Mouse (Mus musculus) midbrain, embryonic 10.5 days (tissue): ENCODE data around the gene Tnpo1. TPM values are rescaled to one million over a fixed set of nuclear protein-coding genes. Genes with fewer than 3 reads are reported as not detected.

Experiments
- DNase-seq: peaks from one replicate; pipeline ENCODE4 v3.0.0-alpha.2; 2017; ENCODE audit warnings: low spot score
- H3K27ac ChIP-seq: fragments of 300-500 bp; sonication (generic); replicated peaks from 2 replicates; pipeline ENCODE4 v1.5.1; 2016; ENCODE audit warnings: mild to moderate bottlenecking
- H3K27me3 ChIP-seq: fragments of 300-500 bp; sonication (generic); 2 replicates; pipeline ENCODE4 v1.6.1; 2016; ENCODE audit warnings: low read depth, mild to moderate bottlenecking; ENCODE audit not compliant: poor library complexity, severe bottlenecking
- H3K36me3 ChIP-seq: fragments of 300-500 bp; sonication (generic); 2 replicates; pipeline ENCODE4 v1.6.1; 2016; ENCODE audit warnings: mild to moderate bottlenecking, moderate library complexity
- H3K4me1 ChIP-seq: fragments of 300-500 bp; sonication (generic); 2 replicates; pipeline ENCODE4 v1.6.1; 2016
- H3K4me3 ChIP-seq: fragments of 300-500 bp; sonication (generic); 2 replicates; pipeline ENCODE4 v1.5.1; 2016; ENCODE audit warnings: mild to moderate bottlenecking, moderate library complexity
- H3K9me3 ChIP-seq: fragments of 300-500 bp; sonication (generic); replicated peaks from 2 replicates; pipeline ENCODE4 v1.6.1; 2016; ENCODE audit warnings: mild to moderate bottlenecking
- WGBS: fragments of 180-500 bp; shearing (Covaris S2); methylation state at CpG from one replicate; pipeline ENCODE4 v1.1.7; 2016; 5-methylcytosine and 5-hydroxymethylcytosine counted together
- polyA plus RNA-seq: library from polyadenylated mRNA; unstranded; fragments of >200 nt; fragmentation: Nextera tagmentation; extraction: Ambion mirVana; gene quantifications from 2 replicates; pipeline ENCODE4 v1.2.1, GENCODE M21; 2016

The Tnpo1 gene
- polyA plus RNA-seq, 1 experiment from 2014 or later, result 75.1 TPM

DNA sequence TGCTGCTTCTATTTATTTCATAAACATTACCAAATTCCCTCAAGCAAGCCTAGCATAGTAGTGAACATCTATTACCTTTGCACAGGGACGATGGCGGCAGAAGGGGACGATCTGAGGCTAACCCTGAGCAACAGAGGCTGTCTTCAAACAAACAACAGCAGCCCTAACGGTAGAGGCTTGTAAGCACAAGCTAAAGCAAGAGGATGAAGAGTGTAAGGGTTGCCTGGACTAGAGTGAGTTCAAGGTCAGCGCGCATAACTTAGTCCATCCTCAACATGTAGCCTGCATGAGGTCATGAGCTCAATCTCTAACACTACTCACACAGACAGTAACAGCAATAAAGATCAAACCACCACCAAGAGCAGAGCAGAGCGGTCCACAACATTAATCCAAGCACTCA, 4.9 kb downstream of the Tnpo1 start:
- Histone ChIP-seq H3K27ac (no peak overlapping the region), H3K9me3 (peaks cover 17% of the 10 kb centered on the region), H3K4me3 (no peak overlapping the region), H3K4me1 (peaks cover 10% of the 10 kb centered on the region), H3K27me3 (no peaks in the 10 kb centered on the region), H3K36me3 (peaks cover 79% of the 10 kb centered on the region)
- no peak for DNase-seq
- WGBS, result 91% methylated on average over 7 of the region's 7 CpGs

DNA sequence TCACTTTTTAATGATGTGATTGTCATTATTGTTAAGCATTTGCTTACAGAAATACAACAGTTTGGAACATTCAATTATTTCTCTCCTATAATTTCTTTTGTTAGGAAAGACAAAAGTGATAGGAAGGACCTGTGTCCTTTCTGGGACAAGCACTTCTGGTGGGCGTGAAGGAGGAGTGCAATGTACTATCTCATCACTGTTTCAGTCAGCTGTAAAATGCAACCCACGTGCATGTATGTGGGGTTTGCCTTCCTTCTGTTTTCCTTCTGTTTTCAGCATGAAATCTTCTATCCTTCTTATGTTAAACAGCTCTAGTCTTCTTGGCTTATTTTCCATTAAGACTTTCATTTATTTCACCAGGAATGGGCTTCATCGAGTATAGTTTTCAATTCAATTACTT, 5.9 kb downstream of the Tnpo1 start:
- Histone ChIP-seq H3K36me3 (peaks cover 84% of the 10 kb centered on the region), H3K27me3 (no peaks in the 10 kb centered on the region), H3K4me3 (no peak overlapping the region), H3K27ac (no peak overlapping the region), H3K9me3 (peaks cover 17% of the 10 kb centered on the region), H3K4me1 (peaks cover 14% of the 10 kb centered on the region)
- 94% methylated on average over 3 of the region's 3 CpGs for WGBS
- no peak for DNase-seq

DNA sequence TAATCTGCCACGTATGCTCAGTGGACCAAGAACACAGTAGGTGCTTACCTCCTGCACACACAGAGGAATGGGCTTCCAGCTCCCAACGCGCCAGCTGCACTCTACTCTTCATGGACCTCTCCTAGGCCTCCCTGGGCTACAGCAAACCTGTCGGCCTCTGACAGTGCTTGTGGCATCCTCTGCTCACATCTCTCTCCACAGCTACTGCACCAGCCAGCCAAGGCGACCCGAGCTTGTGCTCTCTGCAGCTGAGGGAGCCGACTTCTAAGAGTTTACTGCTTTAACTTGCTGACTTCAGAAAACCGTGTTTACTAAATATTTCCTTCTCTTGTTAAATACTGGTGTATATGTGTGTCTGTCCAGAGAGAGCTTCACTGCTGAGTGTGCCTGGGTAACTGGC, 6.5 kb downstream of the Tnpo1 start:
- 94% methylated on average over 8 of the region's 8 CpGs for WGBS
- Histone ChIP-seq H3K9me3 (peaks cover 17% of the 10 kb centered on the region), H3K27ac (no peak overlapping the region), H3K4me3 (no peak overlapping the region), H3K27me3 (no peaks in the 10 kb centered on the region), H3K4me1 (peaks cover 16% of the 10 kb centered on the region), H3K36me3 (peaks cover 84% of the 10 kb centered on the region)
- DNase-seq, result no peak

DNA sequence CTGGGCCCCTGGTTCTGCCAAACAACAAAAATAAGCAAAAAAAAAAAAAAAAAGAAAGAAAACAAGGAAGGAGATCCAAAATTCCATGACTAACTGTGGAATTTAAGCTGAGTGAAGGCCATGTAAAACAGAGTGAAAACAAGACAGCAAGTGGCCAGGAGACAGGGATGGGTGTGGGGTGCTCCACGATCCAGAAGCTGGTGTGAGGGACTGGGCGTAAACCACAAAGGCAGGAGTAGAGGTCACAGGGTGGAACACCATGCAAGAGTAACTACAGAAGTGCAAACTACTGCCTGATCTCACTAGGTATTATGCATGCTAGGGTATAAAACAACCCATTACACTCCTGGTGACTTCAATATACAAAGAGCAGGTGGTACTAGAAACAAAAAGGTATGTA, 8.3 kb downstream of the Tnpo1 start:
- H3K27me3 ChIP-seq, result no peaks in the 10 kb centered on the region
- DNase-seq, result no peak
- H3K4me3 ChIP-seq, result no peak overlapping the region
- H3K36me3 ChIP-seq, result peaks cover 71% of the 10 kb centered on the region
- H3K4me1 ChIP-seq, result peaks cover 27% of the 10 kb centered on the region
- H3K27ac ChIP-seq, result no peak overlapping the region
- WGBS, result 95% methylated on average over 2 of the region's 2 CpGs
- H3K9me3 ChIP-seq, result peaks cover 17% of the 10 kb centered on the region

DNA sequence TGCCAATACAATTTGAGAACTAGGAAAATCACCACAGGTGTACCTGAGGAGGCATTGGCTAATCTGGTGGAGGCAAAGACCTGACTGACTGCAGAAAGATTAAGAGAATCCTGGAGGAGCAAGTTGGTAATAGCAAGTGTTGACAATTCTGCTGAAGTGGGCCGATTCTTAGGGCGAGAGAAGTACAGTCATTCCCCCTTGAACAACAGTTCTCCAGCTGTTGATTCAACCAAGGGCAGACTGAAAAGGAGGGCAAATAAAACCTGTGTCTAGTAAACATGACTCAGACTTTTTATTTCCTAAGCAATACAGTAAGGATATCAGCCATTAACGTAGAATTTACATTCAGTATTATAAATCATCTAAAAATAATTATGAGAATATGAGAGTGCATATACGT, 10.6 kb downstream of the Tnpo1 start:
- peaks cover 48% of the 10 kb centered on the region for H3K36me3 ChIP-seq
- no peaks in the 10 kb centered on the region for H3K9me3 ChIP-seq
- DNase-seq, result no peak
- H3K4me1 ChIP-seq, result peaks cover 48% of the 10 kb centered on the region
- no peaks in the 10 kb centered on the region for H3K27me3 ChIP-seq
- H3K4me3 ChIP-seq, result no peak overlapping the region
- WGBS, result 92% methylated on average over 4 of the region's 4 CpGs
- H3K27ac ChIP-seq, result no peak overlapping the region

DNA sequence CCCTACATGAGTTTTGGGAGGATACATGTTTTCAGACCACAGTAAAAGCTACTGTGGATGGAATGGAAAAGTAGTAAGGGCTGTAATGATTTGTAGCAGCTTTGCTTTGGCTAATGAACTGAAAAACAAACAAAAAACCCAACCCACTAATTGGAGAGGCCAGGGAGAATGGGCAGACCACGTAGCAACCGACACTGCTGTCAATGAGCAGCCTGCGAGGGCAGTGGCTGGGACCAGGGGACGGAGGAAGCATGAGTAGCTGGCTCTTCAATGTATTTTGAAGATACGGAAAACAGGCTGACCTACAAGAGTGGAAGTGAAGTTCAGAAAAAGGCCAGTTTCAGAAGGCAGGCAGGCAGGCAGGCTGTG, 11.4 kb downstream of the Tnpo1 start:
- H3K4me1 ChIP-seq, result peaks cover 51% of the 10 kb centered on the region
- no peaks in the 10 kb centered on the region for H3K27me3 ChIP-seq
- no peak for DNase-seq
- H3K4me3 ChIP-seq, result no peak overlapping the region
- no peak overlapping the region for H3K27ac ChIP-seq
- WGBS, result 73% methylated on average over 5 of the region's 5 CpGs
- H3K36me3 ChIP-seq, result peaks cover 41% of the 10 kb centered on the region
- no peaks in the 10 kb centered on the region for H3K9me3 ChIP-seq

DNA sequence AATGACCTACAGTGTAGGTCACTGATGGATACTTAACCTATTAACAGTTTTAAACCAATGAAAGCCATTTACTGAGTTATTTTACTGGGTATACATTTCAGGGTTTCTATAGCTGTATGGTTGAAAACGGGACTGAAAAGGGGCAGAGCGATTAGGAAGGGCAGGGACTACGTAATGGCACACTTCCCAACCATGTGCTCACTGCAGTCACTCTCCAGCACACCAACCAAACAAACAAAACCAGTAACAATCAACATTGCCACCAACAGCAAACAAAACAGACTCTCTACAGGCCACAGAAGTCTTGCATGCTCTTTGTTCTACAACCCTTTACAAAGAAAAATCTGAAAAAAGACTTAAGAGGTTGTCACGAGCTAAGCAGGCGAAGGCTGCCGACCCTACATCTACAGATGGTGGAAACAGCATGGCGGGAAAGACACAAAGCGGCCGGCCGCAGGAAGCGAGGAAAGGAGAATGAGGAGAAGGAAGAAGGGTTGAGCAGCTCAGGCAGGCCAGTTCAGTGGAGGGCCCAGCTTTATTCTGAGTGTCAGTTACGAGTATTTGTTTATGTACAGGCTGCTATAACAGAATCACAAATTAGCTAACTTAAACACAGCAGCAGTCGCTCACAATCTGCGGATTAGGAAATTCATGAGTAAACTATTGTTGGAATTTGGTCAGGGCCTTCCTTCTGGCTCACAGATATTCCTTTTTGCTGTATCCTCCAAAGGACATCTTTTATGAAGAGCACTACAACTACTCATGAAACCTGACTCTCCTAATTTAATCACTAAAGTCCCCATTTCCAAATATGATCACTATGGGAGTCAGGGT, 12.0 kb downstream of the Tnpo1 start:
- H3K4me1 ChIP-seq, result peaks cover 55% of the 10 kb centered on the region
- H3K36me3 ChIP-seq, result peaks cover 35% of the 10 kb centered on the region
- no peaks in the 10 kb centered on the region for H3K9me3 ChIP-seq
- H3K27me3 ChIP-seq, result no peaks in the 10 kb centered on the region
- no peak overlapping the region for H3K27ac ChIP-seq
- H3K4me3 ChIP-seq, result no peak overlapping the region
- 87% methylated on average over 14 of the region's 14 CpGs for WGBS
- no peak for DNase-seq

DNA sequence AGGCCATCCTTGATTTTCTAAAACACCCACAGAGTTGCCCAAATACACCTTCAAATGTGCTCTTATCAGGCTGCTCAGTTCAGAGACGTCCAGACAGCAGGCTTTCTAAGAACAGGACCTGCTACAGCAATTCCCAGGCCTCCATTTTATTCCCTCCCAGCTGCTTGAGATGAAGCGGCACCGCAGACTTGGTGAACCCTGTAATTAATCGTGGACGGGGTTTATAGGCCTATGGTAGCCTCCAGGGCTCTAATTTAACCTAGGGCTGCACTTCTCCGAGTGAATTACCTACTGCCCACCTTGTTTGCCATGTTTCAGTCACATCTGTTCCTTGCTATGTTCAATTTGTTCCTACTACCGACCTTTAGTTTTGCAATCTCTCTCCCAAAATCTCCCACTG, 13.0 kb downstream of the Tnpo1 start:
- H3K4me1 ChIP-seq, result peaks cover 55% of the 10 kb centered on the region
- WGBS, result 72% methylated on average over 7 of the region's 7 CpGs

DNA sequence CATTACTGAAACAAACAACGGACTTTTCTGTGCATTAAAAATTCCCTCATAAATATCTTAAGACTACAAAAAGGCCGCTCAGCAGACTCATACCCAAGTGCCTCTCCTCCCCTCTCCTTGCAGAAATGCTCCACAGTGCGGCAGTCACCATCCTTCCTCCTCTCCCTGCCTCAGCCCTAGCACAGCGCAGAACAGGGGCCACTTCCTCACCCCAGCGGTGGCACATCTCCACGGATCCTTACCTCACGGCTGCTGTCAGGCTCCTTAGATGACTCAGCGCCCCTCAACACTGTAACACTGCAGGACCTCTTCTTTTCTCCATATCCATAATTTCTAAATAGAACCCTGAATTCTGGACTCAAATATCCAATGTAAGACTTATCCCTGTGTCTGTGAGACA, 13.6 kb downstream of the Tnpo1 start:
- peaks cover 21% of the 10 kb centered on the region for H3K36me3 ChIP-seq
- no peak overlapping the region for H3K4me3 ChIP-seq
- 80% methylated on average over 8 of the region's 8 CpGs for WGBS
- H3K27me3 ChIP-seq, result no peaks in the 10 kb centered on the region
- no peak for DNase-seq
- no peak overlapping the region for H3K27ac ChIP-seq
- H3K9me3 ChIP-seq, result no peaks in the 10 kb centered on the region
- peaks cover 55% of the 10 kb centered on the region for H3K4me1 ChIP-seq

More for the DNA sequence above, 13.0 kb downstream of the Tnpo1 start:
- H3K27me3 ChIP-seq, result no peaks in the 10 kb centered on the region
- peaks cover 25% of the 10 kb centered on the region for H3K36me3 ChIP-seq
- no peak overlapping the region for H3K4me3 ChIP-seq
- DNase-seq, result no peak
- no peaks in the 10 kb centered on the region for H3K9me3 ChIP-seq
- H3K27ac ChIP-seq, result no peak overlapping the region

DNA sequence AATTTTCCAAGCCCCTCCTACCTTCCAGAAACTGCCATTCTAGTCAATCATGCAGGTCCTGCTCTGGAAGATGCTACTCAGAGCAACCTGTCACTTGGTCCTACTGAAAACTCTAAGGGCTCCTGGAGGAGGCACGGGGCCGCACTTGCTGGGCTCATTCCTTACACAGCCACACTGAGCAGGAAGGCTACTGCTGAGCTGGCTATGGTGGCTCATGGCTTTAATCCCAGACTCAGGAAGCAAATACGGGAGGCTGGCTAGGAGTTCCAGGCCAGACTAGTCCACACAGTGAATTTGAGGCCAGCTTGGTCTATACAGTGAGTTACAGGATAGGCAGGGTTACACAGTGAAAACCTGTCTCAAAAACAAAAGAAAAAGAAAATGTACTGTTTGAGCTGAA, 15.4 kb downstream of the Tnpo1 start:
- no peak for DNase-seq
- H3K4me1 ChIP-seq, result peaks cover 55% of the 10 kb centered on the region
- H3K27ac ChIP-seq, result no peak overlapping the region
- peaks cover 12% of the 10 kb centered on the region for H3K36me3 ChIP-seq
- H3K9me3 ChIP-seq, result no peaks in the 10 kb centered on the region
- H3K27me3 ChIP-seq, result no peaks in the 10 kb centered on the region
- 75% methylated on average over 3 of the region's 3 CpGs for WGBS
- no peak overlapping the region for H3K4me3 ChIP-seq

DNA sequence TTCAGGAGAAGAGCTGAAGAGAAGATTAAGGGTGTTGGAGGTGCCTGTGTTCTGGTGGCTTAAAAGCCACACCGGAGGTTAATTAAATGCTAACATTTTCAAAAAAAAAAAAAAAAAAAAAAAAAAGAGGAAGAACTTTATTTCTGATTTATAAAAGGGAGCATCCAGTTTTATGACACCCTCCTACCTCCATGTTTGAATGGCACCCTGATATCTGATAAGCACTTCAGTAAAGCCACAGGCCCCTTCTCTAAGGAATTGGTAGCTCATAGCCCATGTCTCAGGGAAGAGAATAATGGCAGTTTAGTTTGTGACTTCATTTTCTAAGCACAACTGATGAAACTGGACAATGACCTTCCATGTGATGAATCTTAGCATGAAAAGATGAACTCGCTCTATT, 21.6 kb downstream of the Tnpo1 start:
- no peak overlapping the region for H3K27ac ChIP-seq
- 94% methylated on average over 2 of the region's 2 CpGs for WGBS
- H3K27me3 ChIP-seq, result no peaks in the 10 kb centered on the region
- peaks cover 2% of the 10 kb centered on the region; the same call in 1 of the 2 replicates for H3K4me1 ChIP-seq
- H3K4me3 ChIP-seq, result no peak overlapping the region
- no peak for DNase-seq
- peaks cover 59% of the 10 kb centered on the region for H3K36me3 ChIP-seq
- no peaks in the 10 kb centered on the region; the same call in 1 of the 2 replicates for H3K9me3 ChIP-seq

DNA sequence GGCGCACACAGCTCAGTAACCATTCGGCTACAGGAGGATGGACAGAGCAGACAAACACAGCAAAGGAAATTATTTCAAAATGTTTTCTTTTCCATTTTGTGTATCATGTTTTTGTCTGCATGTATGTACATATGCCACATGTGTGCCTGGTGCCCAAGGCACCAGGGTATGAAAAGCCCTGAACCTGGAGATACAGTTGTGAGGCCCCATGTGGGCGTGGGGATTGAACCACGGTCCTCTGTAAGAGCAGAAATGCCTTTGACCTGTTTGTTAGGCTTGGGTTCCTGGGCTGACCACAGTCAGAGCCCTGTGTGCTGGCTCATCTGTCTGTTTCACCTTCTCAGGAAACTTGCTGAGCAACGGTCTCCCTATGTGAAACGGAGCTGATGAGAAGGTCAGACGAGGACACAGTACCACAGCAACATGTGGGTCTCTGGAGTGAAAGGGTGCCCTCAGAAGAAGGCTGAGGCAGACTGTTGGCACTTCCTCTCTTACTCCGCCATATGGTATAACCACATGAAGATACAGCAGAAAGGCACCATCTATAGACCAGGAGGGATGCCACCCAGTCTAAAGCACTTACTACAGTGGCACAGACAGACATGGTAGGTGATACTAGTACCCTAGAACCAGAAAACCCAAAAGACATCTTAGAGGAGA, 23.7 kb downstream of the Tnpo1 start:
- no peak overlapping the region for H3K4me3 ChIP-seq
- peaks cover 60% of the 10 kb centered on the region for H3K36me3 ChIP-seq
- no peak for DNase-seq
- H3K27ac ChIP-seq, result no peak overlapping the region
- 90% methylated on average over 8 of the region's 8 CpGs for WGBS
- no peaks in the 10 kb centered on the region for H3K27me3 ChIP-seq
- H3K4me1 ChIP-seq, result no peaks in the 10 kb centered on the region
- no peaks in the 10 kb centered on the region; the same call in 1 of the 2 replicates for H3K9me3 ChIP-seq

DNA sequence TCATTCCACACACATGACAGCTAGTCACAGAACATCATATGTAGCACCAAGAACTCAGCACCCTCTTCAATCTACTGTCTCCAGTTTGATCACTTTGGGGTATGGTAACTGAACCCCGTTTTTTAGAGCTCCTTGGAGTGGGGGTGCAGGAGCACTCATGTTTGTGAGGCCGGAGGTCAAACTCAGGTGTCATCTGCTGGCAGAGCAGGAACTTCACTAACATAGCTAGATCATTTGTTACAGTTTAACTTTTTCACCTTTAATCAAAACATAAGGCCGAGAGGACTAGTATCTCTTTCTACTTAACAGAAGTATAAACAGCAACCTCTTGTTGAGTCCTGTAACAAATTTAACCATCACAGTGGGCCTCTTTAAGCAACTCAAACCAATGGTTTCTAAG, 26.6 kb downstream of the Tnpo1 start:
- Histone ChIP-seq H3K27me3 (no peaks in the 10 kb centered on the region), H3K4me3 (no peak overlapping the region), H3K27ac (no peak overlapping the region), H3K9me3 (no peaks in the 10 kb centered on the region), H3K4me1 (peaks cover 14% of the 10 kb centered on the region; the same call in 1 of the 2 replicates), H3K36me3 (peaks cover 52% of the 10 kb centered on the region)
- DNase-seq, result no peak
- WGBS, result 93% methylated on average over 3 of the region's 3 CpGs
